Mouse (Mus musculus) neural tube, embryonic 14.5 days (tissue): ENCODE measurements around the gene Ypel4. TPM values are rescaled to one million over a fixed set of nuclear protein-coding genes. Genes with fewer than 3 reads are reported as not detected.

Source experiments
- ATAC-seq: fragments of 200-750 bp; cut with Nextera tagmentation; 2 replicates; pipeline ENCODE4 v1.8.0; 2017; ENCODE audit warnings: low read depth, mild to moderate bottlenecking, moderate TSS enrichment, moderate library complexity
- H3K27ac ChIP-seq: fragments of 300-500 bp; sonication (generic); 2 replicates; pipeline ENCODE4 v1.5.1; 2014; ENCODE audit warnings: low read depth, mild to moderate bottlenecking, control low read depth, low read length, moderate library complexity, mixed read lengths
- H3K27me3 ChIP-seq: fragments of 300-500 bp; sonication (generic); 2 replicates; pipeline ENCODE4 v1.6.1; 2014; ENCODE audit warnings: low read length; ENCODE audit not compliant: control insufficient read depth, insufficient read depth
- H3K36me3 ChIP-seq: fragments of 300-500 bp; sonication (generic); 2 replicates; pipeline ENCODE4 v1.6.1; 2014; ENCODE audit warnings: low read length, mixed read lengths; ENCODE audit not compliant: control insufficient read depth, insufficient read depth
- H3K4me1 ChIP-seq: fragments of 300-500 bp; sonication (generic); 2 replicates; pipeline ENCODE4 v1.6.1; 2014; ENCODE audit warnings: low read length; ENCODE audit not compliant: control insufficient read depth, insufficient read depth
- H3K4me2 ChIP-seq: fragments of 300-500 bp; sonication (generic); 2 replicates; pipeline ENCODE4 v1.6.1; 2014; ENCODE audit warnings: mild to moderate bottlenecking, low read depth, low read length, control low read depth
- H3K4me3 ChIP-seq: fragments of 300-500 bp; sonication (generic); 2 replicates; pipeline ENCODE4 v1.5.1; 2014; ENCODE audit warnings: low read depth, low read length, control low read depth, mixed read lengths
- H3K9ac ChIP-seq: fragments of 300-500 bp; sonication (generic); replicated peaks from 2 replicates; pipeline ENCODE4 v1.6.1; 2014; ENCODE audit warnings: low read depth, mild to moderate bottlenecking, control low read depth, low read length, mixed read lengths
- H3K9me3 ChIP-seq: fragments of 300-500 bp; sonication (generic); 2 replicates; pipeline ENCODE4 v1.6.1; 2016; ENCODE audit warnings: low read length; ENCODE audit not compliant: control insufficient read depth
- WGBS: fragments of 180-500 bp; shearing (Covaris S2); extraction: QIAGEN DNeasy Blood & Tissue Kit; methylation state at CpG from one replicate; pipeline ENCODE4 v1.1.7; 2014; 5-methylcytosine and 5-hydroxymethylcytosine counted together
- polyA plus RNA-seq: library from polyadenylated mRNA; unstranded; fragments of >200 nt; fragmentation: Nextera tagmentation; extraction: Ambion mirVana; gene quantifications from 2 replicates; pipeline ENCODE4 v1.2.1, GENCODE M21; 2014

Ypel4 gene
- polyA plus RNA-seq, 1 experiment from 2014 or later, result 17.8 TPM

DNA sequence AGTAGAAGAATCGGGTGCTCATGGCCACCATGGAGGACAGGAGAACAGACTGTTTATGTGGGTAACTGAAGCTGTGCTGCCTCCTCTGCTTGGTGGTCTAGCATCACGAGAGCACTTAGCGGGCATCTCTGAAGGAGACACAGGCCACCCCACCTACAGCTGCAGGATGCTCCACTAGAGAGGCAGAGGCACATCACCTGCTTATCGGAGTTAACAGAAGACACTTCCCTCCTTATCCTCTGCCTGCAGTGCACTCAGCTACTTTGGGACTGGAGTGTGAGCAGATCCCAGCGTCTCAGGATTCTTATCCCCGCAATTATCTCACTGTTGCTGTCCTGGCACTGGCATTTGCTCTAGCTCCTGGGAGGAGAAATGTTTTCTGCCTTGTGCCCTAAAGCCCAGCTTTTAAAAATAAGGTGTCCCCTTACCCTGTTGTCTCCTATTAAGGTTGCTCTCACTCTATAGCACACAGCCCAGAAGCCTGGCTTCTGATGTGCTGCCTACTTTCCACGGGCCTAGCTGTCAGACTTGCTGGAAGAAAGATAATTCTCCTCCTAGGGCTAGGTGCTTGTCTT lies 1.6 kb downstream of the Ypel4 start:
- H3K27ac ChIP-seq, result no peak overlapping the region
- H3K27me3 ChIP-seq, result no peaks in the 10 kb centered on the region
- peak overlapping the region; percentile 84 for H3K4me2 ChIP-seq
- ATAC-seq, result no peak
- WGBS, result 12% methylated on average over 7 of the region's 7 CpGs
- H3K4me1 ChIP-seq, result peaks cover 36% of the 10 kb centered on the region
- peak overlapping the region; percentile 90 for H3K9ac ChIP-seq
- peak overlapping the region; percentile 61 for H3K4me3 ChIP-seq
- H3K9me3 ChIP-seq, result no peaks in the 10 kb centered on the region
- no peaks in the 10 kb centered on the region for H3K36me3 ChIP-seq

- ATAC-seq, result no peak
- WGBS, result 6% methylated on average over 27 of the region's 27 CpGs
Measured at GRCm38 (mm10) chr2:84736312-84737161, 2.7 kb downstream of the Ypel4 start.

GRCm38 (mm10) chr2:84737451-84737925 lies 3.6 kb downstream of the Ypel4 start:
- Histone ChIP-seq H3K4me1 (peaks cover 50% of the 10 kb centered on the region), H3K27me3 (no peaks in the 10 kb centered on the region), H3K36me3 (no peaks in the 10 kb centered on the region), H3K9me3 (no peaks in the 10 kb centered on the region), H3K9ac (0 out of 2 replicates have a peak overlapping the region, but pooled peaks have one; percentile 16), H3K4me2 (peak overlapping the region; percentile 84; the same call in 1 of the 2 replicates), H3K4me3 (no peak overlapping the region), H3K27ac (peak overlapping the region; percentile 24; the same call in 1 of the 2 replicates)
- WGBS, result 6% methylated on average over 8 of the region's 8 CpGs
- ATAC-seq, result no peak; the same call in 1 of the 2 replicates

More at GRCm38 (mm10) chr2:84736312-84737161, 2.7 kb downstream of the Ypel4 start:
- no peaks in the 10 kb centered on the region for H3K9me3 ChIP-seq
- no peak overlapping the region for H3K27ac ChIP-seq
- H3K36me3 ChIP-seq, result no peaks in the 10 kb centered on the region
- H3K27me3 ChIP-seq, result no peaks in the 10 kb centered on the region
- H3K4me1 ChIP-seq, result peaks cover 43% of the 10 kb centered on the region
- peak overlapping the region; percentile 26; the same call in 1 of the 2 replicates for H3K9ac ChIP-seq
- H3K4me3 ChIP-seq, result peak overlapping the region; percentile 23
- H3K4me2 ChIP-seq, result peak overlapping the region; percentile 84

- Histone ChIP-seq H3K27me3 (no peaks in the 10 kb centered on the region), H3K9me3 (no peaks in the 10 kb centered on the region), H3K4me3 (no peak overlapping the region), H3K9ac (no peak overlapping the region), H3K27ac (no peak overlapping the region), H3K4me1 (peaks cover 46% of the 10 kb centered on the region), H3K4me2 (peak overlapping the region; percentile 9; the same call in 1 of the 2 replicates), H3K36me3 (no peaks in the 10 kb centered on the region)
- 3% methylated on average over 12 of the region's 12 CpGs for WGBS
- no peak for ATAC-seq
Measured at GRCm38 (mm10) chr2:84738271-84738911, 4.5 kb downstream of the Ypel4 start.

GRCm38 (mm10) chr2:84740608-84741333 lies 6.9 kb downstream of the Ypel4 start:
- peak overlapping the region; percentile 78; the same call in 1 of the 2 replicates for H3K4me2 ChIP-seq
- H3K4me3 ChIP-seq, result no peak overlapping the region
- H3K27ac ChIP-seq, result no peak overlapping the region
- no peak overlapping the region for H3K9ac ChIP-seq
- H3K4me1 ChIP-seq, result peaks cover 41% of the 10 kb centered on the region
- WGBS, result 74% methylated on average over 15 of the region's 15 CpGs
- H3K36me3 ChIP-seq, result no peaks in the 10 kb centered on the region
- no peaks in the 10 kb centered on the region for H3K9me3 ChIP-seq
- H3K27me3 ChIP-seq, result no peaks in the 10 kb centered on the region
- no peak for ATAC-seq

DNA sequence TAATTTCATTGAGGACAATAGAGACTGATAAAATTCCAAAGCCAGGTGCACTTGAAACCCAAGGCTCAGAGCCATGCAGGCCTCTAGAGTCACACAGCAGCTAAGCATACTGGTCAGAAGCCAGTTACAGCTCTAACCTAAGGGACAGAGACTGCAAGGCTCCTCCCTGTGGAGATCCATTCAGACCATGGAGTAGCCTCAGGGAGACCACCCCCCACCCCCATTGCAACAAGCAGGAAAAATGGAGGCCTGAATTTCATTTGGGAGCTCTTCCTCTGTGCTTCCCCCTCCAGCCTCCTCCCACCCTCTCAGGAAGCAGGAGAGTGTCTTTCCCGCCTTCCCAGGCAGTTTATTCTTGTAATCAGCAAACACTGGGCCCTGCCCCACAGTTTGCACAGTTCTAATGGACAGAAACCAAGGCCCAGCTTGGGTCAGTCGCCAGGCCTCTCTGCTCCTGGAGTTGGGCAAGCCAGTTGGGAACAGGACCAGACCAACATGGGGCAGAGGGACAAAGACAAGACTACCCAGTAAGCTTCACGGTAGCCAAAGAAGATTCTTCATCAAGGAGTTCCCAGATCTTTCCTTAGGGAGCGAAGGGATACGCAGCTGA lies 8.1 kb downstream of the Ypel4 start:
- WGBS, result 5% methylated on average over 5 of the region's 5 CpGs
- Histone ChIP-seq H3K4me3 (peak overlapping the region; percentile 80), H3K4me2 (peak overlapping the region; percentile 78), H3K4me1 (peaks cover 30% of the 10 kb centered on the region), H3K9ac (peak overlapping the region; percentile 85; the same call in 1 of the 2 replicates), H3K27ac (peak overlapping the region; percentile 56), H3K9me3 (no peaks in the 10 kb centered on the region), H3K36me3 (no peaks in the 10 kb centered on the region), H3K27me3 (no peaks in the 10 kb centered on the region)
- peak; percentile 3; the same call in 1 of the 2 replicates for ATAC-seq

DNA sequence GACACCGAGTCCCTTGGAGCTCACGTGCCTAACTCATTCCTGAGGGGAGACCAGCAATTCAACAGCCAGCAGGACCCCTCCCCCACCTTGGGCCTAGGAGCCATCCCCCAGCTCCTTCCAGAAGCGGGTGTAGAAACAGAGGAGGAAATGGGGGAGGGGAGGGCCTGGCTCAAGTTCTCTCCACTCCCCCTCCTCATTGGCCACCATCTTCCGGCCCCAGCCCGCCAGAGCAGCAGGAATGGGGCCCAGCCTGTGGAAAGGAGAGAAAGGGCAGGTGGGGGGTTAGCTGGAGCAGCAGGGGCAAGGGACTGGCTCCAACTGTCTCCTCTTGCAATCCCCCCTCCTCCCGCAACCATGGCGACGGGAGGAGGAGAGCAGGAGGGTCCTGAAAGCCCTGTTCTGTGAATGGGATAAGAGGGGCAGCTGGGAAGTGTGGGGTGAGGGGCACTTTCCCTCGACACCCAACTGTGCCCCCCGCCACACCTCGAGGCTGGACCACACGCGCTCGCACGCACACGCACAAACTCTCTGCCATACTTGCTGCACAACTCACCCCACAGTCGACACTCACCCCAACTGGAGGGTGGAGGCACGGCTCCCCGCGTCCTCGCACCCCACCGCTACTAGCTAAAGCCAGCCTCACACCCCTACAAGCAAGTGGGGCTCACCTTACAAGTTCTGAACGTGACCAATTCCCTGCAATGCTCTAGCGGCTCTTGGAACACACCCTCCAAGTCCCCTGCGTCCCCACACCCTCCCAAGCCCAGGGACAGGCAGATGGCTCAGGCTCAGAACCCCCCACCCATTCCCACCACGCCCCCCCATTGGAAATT lies 8.8 kb downstream of the Ypel4 start:
- WGBS, result under 1% methylated on average over 24 of the region's 26 CpGs
- H3K4me1 ChIP-seq, result peaks cover 23% of the 10 kb centered on the region

More for the DNA sequence above, 8.8 kb downstream of the Ypel4 start:
- Histone ChIP-seq H3K27ac (peak overlapping the region; percentile 94), H3K36me3 (no peaks in the 10 kb centered on the region), H3K4me3 (peak overlapping the region; percentile 80), H3K4me2 (peak overlapping the region; percentile 78), H3K27me3 (no peaks in the 10 kb centered on the region), H3K9ac (peak overlapping the region; percentile 85), H3K9me3 (no peaks in the 10 kb centered on the region)
- peak; percentile 64 for ATAC-seq
